Mouse (Mus musculus): ENCODE results near the gene Tenm4. TPM values are rescaled to one million over a fixed set of nuclear protein-coding genes. Genes with fewer than 3 reads are reported as not detected.

Tenm4 gene
- polyA plus RNA-seq, 1 experiment: 1.0 TPM

GRCm38 (mm10) chr7:96652844-96653243 lies 481.8 kb downstream of the Tenm4 start:
- DNase-seq (ENCODE audit: low read depth, low spot score): no peak
- 41% methylated on average over 3 of the region's 3 CpGs for WGBS

- no peak for DNase-seq (ENCODE audit: low read depth, low spot score)
- WGBS: 60% methylated on average over 2 of the region's 2 CpGs
Observed at GRCm38 (mm10) chr7:96654206-96654605, 483.2 kb downstream of the Tenm4 start.

- 77% methylated on average over 3 of the region's 3 CpGs for WGBS
- no peak for DNase-seq (ENCODE audit: low read depth, low spot score)
Observed at GRCm38 (mm10) chr7:96655096-96655716, 484.2 kb downstream of the Tenm4 start.

GRCm38 (mm10) chr7:96657101-96657830 lies 486.2 kb downstream of the Tenm4 start:
- no peak for DNase-seq (ENCODE audit: low read depth, low spot score)
- 20% methylated on average over 13 of the region's 13 CpGs for WGBS

- WGBS: 78% methylated on average over 11 of the region's 11 CpGs
- DNase-seq (ENCODE audit: low read depth, low spot score): no peak
Observed at GRCm38 (mm10) chr7:96657857-96658580, 487.0 kb downstream of the Tenm4 start.

GRCm38 (mm10) chr7:96660907-96661306 lies 489.9 kb downstream of the Tenm4 start:
- 50% methylated on average over 3 of the region's 3 CpGs for WGBS
- DNase-seq (ENCODE audit: low read depth, low spot score): no peak

- 63% methylated on average over 12 of the region's 12 CpGs for WGBS
- DNase-seq (ENCODE audit: low read depth, low spot score): no peak
Observed at GRCm38 (mm10) chr7:96661352-96662169, 490.5 kb downstream of the Tenm4 start.

GRCm38 (mm10) chr7:96663336-96663735 lies 492.3 kb downstream of the Tenm4 start:
- DNase-seq (ENCODE audit: low read depth, low spot score): no peak
- WGBS: 81% methylated on average over 7 of the region's 7 CpGs

- WGBS: 70% methylated on average over 8 of the region's 8 CpGs
- no peak for DNase-seq (ENCODE audit: low read depth, low spot score)
Observed at GRCm38 (mm10) chr7:96666366-96666896, 495.4 kb downstream of the Tenm4 start.

GRCm38 (mm10) chr7:96667688-96668087 lies 496.6 kb downstream of the Tenm4 start:
- no peak for DNase-seq (ENCODE audit: low read depth, low spot score)
- 81% methylated on average over 6 of the region's 6 CpGs for WGBS

GRCm38 (mm10) chr7:96670095-96670494 lies 499.0 kb downstream of the Tenm4 start:
- WGBS: 94% methylated on average over 3 of the region's 3 CpGs

GRCm38 (mm10) chr7:96672322-96672914 lies 501.4 kb downstream of the Tenm4 start:
- 46% methylated on average over 6 of the region's 6 CpGs for WGBS
- DNase-seq (ENCODE audit: low read depth, low spot score): no peak

More at GRCm38 (mm10) chr7:96670095-96670494, 499.0 kb downstream of the Tenm4 start:
- DNase-seq (ENCODE audit: low read depth, low spot score): no peak

GRCm38 (mm10) chr7:96677082-96677481 lies 506.0 kb downstream of the Tenm4 start:
- WGBS: 88% methylated on average over 2 of the region's 2 CpGs
- no peak for DNase-seq (ENCODE audit: low read depth, low spot score)

- no peak for DNase-seq (ENCODE audit: low read depth, low spot score)
- WGBS: 81% methylated on average over 4 of the region's 4 CpGs
Observed at GRCm38 (mm10) chr7:96678236-96678635, 507.2 kb downstream of the Tenm4 start.

- no peak for DNase-seq (ENCODE audit: low read depth, low spot score)
- WGBS: 73% methylated on average over 1 of the region's 1 CpGs
Observed at GRCm38 (mm10) chr7:96679746-96680145, 508.7 kb downstream of the Tenm4 start.

GRCm38 (mm10) chr7:96680405-96680804 lies 509.4 kb downstream of the Tenm4 start:
- 85% methylated on average over 5 of the region's 5 CpGs for WGBS
- DNase-seq (ENCODE audit: low read depth, low spot score): no peak

GRCm38 (mm10) chr7:96681808-96682207 lies 510.8 kb downstream of the Tenm4 start:
- DNase-seq (ENCODE audit: low read depth, low spot score): no peak
- 88% methylated on average over 4 of the region's 4 CpGs for WGBS

GRCm38 (mm10) chr7:96688141-96688540 lies 517.1 kb downstream of the Tenm4 start:
- DNase-seq (ENCODE audit: low read depth, low spot score): no peak
- 69% methylated on average over 3 of the region's 3 CpGs for WGBS

All from large intestine, adult 2 months (tissue).